Mouse (Mus musculus) forebrain, embryonic 12.5 days (tissue): Measurements from ENCODE around the gene Astn2. TPM values are rescaled to one million over a fixed set of nuclear protein-coding genes. Genes with fewer than 3 reads are reported as not detected.

Source experiments
- ATAC-seq: fragments of 200-750 bp; cut with Nextera tagmentation; 2 replicates; pipeline ENCODE4 v1.8.0; 2017; ENCODE audit warnings: moderate TSS enrichment; ENCODE audit not compliant: low FRiP score
- H3K27ac ChIP-seq: fragments of 300-500 bp; sonication (generic); 2 replicates; pipeline ENCODE4 v1.5.1; 2016; ENCODE audit warnings: mild to moderate bottlenecking
- H3K27me3 ChIP-seq: fragments of 300-500 bp; sonication (generic); 2 replicates; pipeline ENCODE4 v1.6.1; 2016; ENCODE audit warnings: mild to moderate bottlenecking
- H3K36me3 ChIP-seq: fragments of 300-500 bp; sonication (generic); replicated peaks from 2 replicates; pipeline ENCODE4 v1.6.1; 2016; ENCODE audit warnings: mild to moderate bottlenecking
- H3K4me1 ChIP-seq: fragments of 300-500 bp; sonication (generic); 2 replicates; pipeline ENCODE4 v1.6.1; 2016
- H3K4me2 ChIP-seq: fragments of 300-500 bp; sonication (generic); 2 replicates; pipeline ENCODE4 v1.6.1; 2016; ENCODE audit warnings: mild to moderate bottlenecking, moderate library complexity
- H3K4me3 ChIP-seq: fragments of 300-500 bp; sonication (generic); replicated peaks from 2 replicates; pipeline ENCODE4 v1.5.1; 2016; ENCODE audit warnings: mild to moderate bottlenecking
- H3K9ac ChIP-seq: fragments of 300-500 bp; sonication (generic); 2 replicates; pipeline ENCODE4 v1.6.1; 2016; ENCODE audit warnings: mild to moderate bottlenecking
- H3K9me3 ChIP-seq: fragments of 300-500 bp; sonication (generic); 2 replicates; pipeline ENCODE4 v1.6.1; 2016
- WGBS: fragments of 180-500 bp; shearing (Covaris S2); methylation state at CpG from one replicate; pipeline ENCODE4 v1.1.7; 2016; 5-methylcytosine and 5-hydroxymethylcytosine counted together
- polyA plus RNA-seq: library from polyadenylated mRNA; unstranded; fragments of >200 nt; fragmentation: Nextera tagmentation; extraction: Ambion mirVana; gene quantifications from 2 replicates; pipeline ENCODE4 v1.2.1, GENCODE M21; 2016

The Astn2 gene
- polyA plus RNA-seq, 1 experiment from 2014 or later, result 1.9 TPM

- WGBS, result 5% methylated on average over 8 of the region's 8 CpGs
- H3K9me3 ChIP-seq, result no peaks in the 10 kb centered on the region; the same call in 1 of the 2 replicates
- peaks cover 7% of the 10 kb centered on the region for H3K4me1 ChIP-seq
- H3K4me3 ChIP-seq, result no peak overlapping the region
- ATAC-seq, result peak; percentile 75
- H3K27me3 ChIP-seq, result peaks cover 30% of the 10 kb centered on the region
- H3K27ac ChIP-seq, result no peak overlapping the region
- H3K9ac ChIP-seq, result no peak overlapping the region
- H3K4me2 ChIP-seq, result no peak overlapping the region; the same call in 1 of the 2 replicates
- H3K36me3 ChIP-seq, result no peaks in the 10 kb centered on the region
Observed at GRCm38 (mm10) chr4:66025393-66026062, 378.9 kb downstream of the Astn2 start.

GRCm38 (mm10) chr4:66002936-66003335, 401.5 kb downstream of the Astn2 start:
- H3K9ac ChIP-seq, result no peak overlapping the region
- no peak overlapping the region for H3K27ac ChIP-seq
- H3K36me3 ChIP-seq, result no peaks in the 10 kb centered on the region
- H3K4me2 ChIP-seq, result no peak overlapping the region
- H3K4me1 ChIP-seq, result no peaks in the 10 kb centered on the region
- no peak overlapping the region for H3K4me3 ChIP-seq
- no peaks in the 10 kb centered on the region for H3K27me3 ChIP-seq
- ATAC-seq, result no peak
- H3K9me3 ChIP-seq, result no peaks in the 10 kb centered on the region

GRCm38 (mm10) chr4:65983643-65984042, 420.8 kb downstream of the Astn2 start:
- H3K27me3 ChIP-seq, result no peaks in the 10 kb centered on the region
- no peaks in the 10 kb centered on the region for H3K9me3 ChIP-seq
- no peak for ATAC-seq
- H3K4me2 ChIP-seq, result no peak overlapping the region
- H3K36me3 ChIP-seq, result no peaks in the 10 kb centered on the region
- no peaks in the 10 kb centered on the region for H3K4me1 ChIP-seq
- no peak overlapping the region for H3K9ac ChIP-seq
- no peak overlapping the region for H3K27ac ChIP-seq
- 90% methylated on average over 2 of the region's 2 CpGs for WGBS
- H3K4me3 ChIP-seq, result no peak overlapping the region

GRCm38 (mm10) chr4:65982882-65983281, 421.5 kb downstream of the Astn2 start:
- Histone ChIP-seq H3K9me3 (no peaks in the 10 kb centered on the region), H3K36me3 (no peaks in the 10 kb centered on the region), H3K4me2 (no peak overlapping the region), H3K4me3 (no peak overlapping the region), H3K27ac (no peak overlapping the region), H3K27me3 (no peaks in the 10 kb centered on the region), H3K4me1 (no peaks in the 10 kb centered on the region), H3K9ac (no peak overlapping the region)
- WGBS, result 74% methylated on average over 4 of the region's 4 CpGs
- no peak for ATAC-seq

- Histone ChIP-seq H3K4me3 (no peak overlapping the region), H3K9me3 (no peaks in the 10 kb centered on the region), H3K9ac (no peak overlapping the region), H3K36me3 (no peaks in the 10 kb centered on the region), H3K27ac (no peak overlapping the region), H3K27me3 (no peaks in the 10 kb centered on the region), H3K4me2 (no peak overlapping the region), H3K4me1 (no peaks in the 10 kb centered on the region)
- 80% methylated on average over 3 of the region's 3 CpGs for WGBS
- ATAC-seq, result no peak
Observed at GRCm38 (mm10) chr4:65976251-65976650, 428.2 kb downstream of the Astn2 start.

GRCm38 (mm10) chr4:65972395-65972794, 432.0 kb downstream of the Astn2 start:
- no peak overlapping the region for H3K4me2 ChIP-seq
- no peak for ATAC-seq
- no peaks in the 10 kb centered on the region for H3K4me1 ChIP-seq
- WGBS, result 81% methylated on average over 1 of the region's 1 CpGs
- H3K4me3 ChIP-seq, result no peak overlapping the region
- H3K36me3 ChIP-seq, result no peaks in the 10 kb centered on the region
- no peak overlapping the region for H3K27ac ChIP-seq
- H3K27me3 ChIP-seq, result no peaks in the 10 kb centered on the region
- H3K9me3 ChIP-seq, result no peaks in the 10 kb centered on the region
- no peak overlapping the region for H3K9ac ChIP-seq

GRCm38 (mm10) chr4:65969318-65969717, 435.1 kb downstream of the Astn2 start:
- Histone ChIP-seq H3K27ac (no peak overlapping the region), H3K9ac (no peak overlapping the region), H3K27me3 (no peaks in the 10 kb centered on the region), H3K4me1 (no peaks in the 10 kb centered on the region), H3K9me3 (no peaks in the 10 kb centered on the region), H3K4me2 (no peak overlapping the region), H3K36me3 (no peaks in the 10 kb centered on the region), H3K4me3 (no peak overlapping the region)
- ATAC-seq, result no peak
- 68% methylated on average over 2 of the region's 2 CpGs for WGBS

GRCm38 (mm10) chr4:65964604-65965003, 439.8 kb downstream of the Astn2 start:
- H3K4me1 ChIP-seq, result no peaks in the 10 kb centered on the region
- H3K4me3 ChIP-seq, result no peak overlapping the region
- no peak for ATAC-seq
- H3K36me3 ChIP-seq, result no peaks in the 10 kb centered on the region
- no peak overlapping the region for H3K9ac ChIP-seq
- H3K27me3 ChIP-seq, result no peaks in the 10 kb centered on the region
- WGBS, result 72% methylated on average over 3 of the region's 3 CpGs
- H3K9me3 ChIP-seq, result no peaks in the 10 kb centered on the region
- no peak overlapping the region for H3K27ac ChIP-seq
- H3K4me2 ChIP-seq, result no peak overlapping the region

- H3K27ac ChIP-seq, result no peak overlapping the region
- 76% methylated on average over 5 of the region's 5 CpGs for WGBS
Observed at GRCm38 (mm10) chr4:65959188-65959759, 445.1 kb downstream of the Astn2 start.

GRCm38 (mm10) chr4:65958369-65959187, 445.8 kb downstream of the Astn2 start:
- no peak overlapping the region for H3K4me3 ChIP-seq
- ATAC-seq, result no peak

More at GRCm38 (mm10) chr4:65959188-65959759, 445.1 kb downstream of the Astn2 start:
- no peak overlapping the region for H3K9ac ChIP-seq
- H3K9me3 ChIP-seq, result no peaks in the 10 kb centered on the region
- no peaks in the 10 kb centered on the region for H3K36me3 ChIP-seq
- H3K4me1 ChIP-seq, result no peaks in the 10 kb centered on the region
- H3K4me3 ChIP-seq, result no peak overlapping the region
- no peak overlapping the region for H3K4me2 ChIP-seq
- ATAC-seq, result no peak
- no peaks in the 10 kb centered on the region for H3K27me3 ChIP-seq

GRCm38 (mm10) chr4:65951918-65952317, 452.5 kb downstream of the Astn2 start:
- Histone ChIP-seq H3K27me3 (no peaks in the 10 kb centered on the region), H3K4me1 (no peaks in the 10 kb centered on the region), H3K4me2 (no peak overlapping the region), H3K9me3 (no peaks in the 10 kb centered on the region), H3K4me3 (no peak overlapping the region), H3K27ac (no peak overlapping the region), H3K9ac (no peak overlapping the region), H3K36me3 (no peaks in the 10 kb centered on the region)
- no peak for ATAC-seq
- WGBS, result 87% methylated on average over 1 of the region's 1 CpGs

More at GRCm38 (mm10) chr4:65958369-65959187, 445.8 kb downstream of the Astn2 start:
- no peaks in the 10 kb centered on the region for H3K36me3 ChIP-seq
- no peaks in the 10 kb centered on the region for H3K27me3 ChIP-seq
- H3K9ac ChIP-seq, result no peak overlapping the region
- no peaks in the 10 kb centered on the region for H3K4me1 ChIP-seq
- H3K4me2 ChIP-seq, result no peak overlapping the region
- WGBS, result 90% methylated on average over 5 of the region's 5 CpGs
- no peaks in the 10 kb centered on the region for H3K9me3 ChIP-seq
- no peak overlapping the region for H3K27ac ChIP-seq

GRCm38 (mm10) chr4:65947141-65947649, 457.2 kb downstream of the Astn2 start:
- H3K9ac ChIP-seq, result no peak overlapping the region
- ATAC-seq, result no peak
- no peaks in the 10 kb centered on the region for H3K9me3 ChIP-seq
- H3K36me3 ChIP-seq, result no peaks in the 10 kb centered on the region
- no peak overlapping the region for H3K4me3 ChIP-seq
- no peaks in the 10 kb centered on the region for H3K27me3 ChIP-seq
- 93% methylated on average over 3 of the region's 3 CpGs for WGBS
- H3K4me2 ChIP-seq, result no peak overlapping the region
- no peak overlapping the region for H3K27ac ChIP-seq
- H3K4me1 ChIP-seq, result no peaks in the 10 kb centered on the region
